Mouse (Mus musculus) kidney, embryonic 14.5 days (tissue): ENCODE measurements around the gene Cdkn2aip. TPM values are rescaled to one million over a fixed set of nuclear protein-coding genes. Genes with fewer than 3 reads are reported as not detected.
A peak's percentile ranks its signal among the peaks of the same experiment; 100 is the strongest.

Source experiments
- ATAC-seq: fragments of 200-750 bp; cut with Nextera tagmentation; 2 replicates; pipeline ENCODE4 v1.8.0; 2017; ENCODE audit warnings: moderate number of reproducible peaks, mild to moderate bottlenecking, moderate TSS enrichment, moderate library complexity; ENCODE audit not compliant: low FRiP score, low TSS enrichment
- H3K27ac ChIP-seq: fragments of 300-500 bp; sonication (generic); 2 replicates; pipeline ENCODE4 v1.5.1; 2014; ENCODE audit warnings: low read depth, mild to moderate bottlenecking, low read length, moderate library complexity, mixed read lengths
- H3K27me3 ChIP-seq: fragments of 300-500 bp; sonication (generic); 2 replicates; pipeline ENCODE4 v1.6.1; 2014; ENCODE audit warnings: mild to moderate bottlenecking, low read length; ENCODE audit not compliant: control insufficient read depth, insufficient read depth
- H3K36me3 ChIP-seq: fragments of 300-500 bp; sonication (generic); 2 replicates; pipeline ENCODE4 v1.6.1; 2014; ENCODE audit warnings: low read length, mixed read lengths; ENCODE audit not compliant: control insufficient read depth, insufficient read depth
- H3K4me1 ChIP-seq: fragments of 300-500 bp; sonication (generic); 2 replicates; pipeline ENCODE4 v1.6.1; 2014; ENCODE audit warnings: low read length, mixed read lengths; ENCODE audit not compliant: control insufficient read depth, insufficient read depth
- H3K4me2 ChIP-seq: fragments of 300-500 bp; sonication (generic); replicated peaks from 2 replicates; pipeline ENCODE4 v1.6.1; 2014; ENCODE audit warnings: low read depth, mild to moderate bottlenecking, low read length
- H3K4me3 ChIP-seq: fragments of 300-500 bp; sonication (generic); 2 replicates; pipeline ENCODE4 v1.5.1; 2014; ENCODE audit warnings: mild to moderate bottlenecking, low read length
- H3K9ac ChIP-seq: fragments of 300-500 bp; sonication (generic); 2 replicates; pipeline ENCODE4 v1.6.1; 2014; ENCODE audit warnings: low read depth, mild to moderate bottlenecking, low read length, moderate library complexity
- H3K9me3 ChIP-seq: fragments of 300-500 bp; sonication (generic); 2 replicates; pipeline ENCODE4 v1.6.1; 2016; ENCODE audit warnings: low read length; ENCODE audit not compliant: control insufficient read depth
- WGBS: fragments of 180-500 bp; shearing (Covaris S2); extraction: QIAGEN DNeasy Blood & Tissue Kit; methylation state at CpG from one replicate; pipeline ENCODE4 v1.1.7; 2014; 5-methylcytosine and 5-hydroxymethylcytosine counted together
- polyA plus RNA-seq: library from polyadenylated mRNA; unstranded; fragments of >200 nt; fragmentation: Nextera tagmentation; extraction: Ambion mirVana; gene quantifications from 2 replicates; pipeline ENCODE4 v1.2.1, GENCODE M21; 2014

Gene Cdkn2aip
- polyA plus RNA-seq, 1 experiment from 2014 or later = 33.7 TPM

DNA sequence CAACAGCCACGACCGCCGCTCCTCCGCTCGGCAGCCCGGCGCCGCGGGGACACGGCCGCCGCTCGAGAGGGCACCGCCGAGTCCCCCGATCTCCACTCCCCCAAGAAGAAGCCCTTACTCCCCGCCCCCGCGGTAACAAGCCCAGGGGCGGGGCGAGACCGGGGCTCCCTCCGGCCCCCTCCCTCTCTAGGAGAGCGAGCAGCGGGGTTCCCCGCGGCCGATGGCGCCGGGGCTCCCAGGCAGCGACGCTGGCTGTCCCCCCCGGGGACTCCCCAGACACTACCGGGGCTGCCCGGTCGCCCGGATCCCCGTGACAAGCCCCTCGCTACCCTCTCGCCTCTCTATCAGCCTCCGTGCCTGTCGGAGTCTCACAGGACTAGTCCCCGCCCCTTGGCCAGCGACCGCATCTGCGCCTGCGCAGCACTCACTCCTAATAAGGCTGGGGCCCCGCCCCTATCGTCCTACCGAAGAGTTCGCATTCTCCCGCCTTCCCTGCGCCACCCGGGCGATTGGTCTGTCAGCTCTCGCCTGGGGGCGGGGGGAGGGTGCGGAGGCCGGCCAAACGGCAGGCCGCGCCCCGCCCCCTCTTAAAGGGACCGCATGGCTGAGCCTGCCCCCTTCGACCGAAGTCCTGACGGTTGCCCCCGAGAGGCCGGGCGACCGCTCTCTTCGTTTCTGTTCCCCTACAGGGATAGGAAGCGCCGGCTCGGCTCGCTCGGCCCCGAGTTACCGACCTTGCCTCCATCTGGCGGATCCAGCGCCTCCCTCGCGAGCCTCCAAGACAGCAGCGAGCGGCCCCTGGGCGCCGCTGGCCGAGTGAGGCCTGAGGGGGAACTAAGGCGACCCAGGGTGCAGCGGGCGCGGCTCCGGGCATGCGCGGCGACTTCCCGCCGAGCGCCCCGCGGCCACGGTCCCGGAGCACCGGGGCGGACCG lies 38.7 kb downstream of the Cdkn2aip start, which contains the start of gene Ing2:
Gene Ing2 (minus strand): TSS at position 780 of the 934 bp plus-strand sequence.
- Histone ChIP-seq H3K9ac (peak within 1 kb of the TSS; percentile 92), H3K4me2 (peak within 1 kb of the TSS; percentile 65), H3K36me3 (no peaks in the 10 kb centered on the region), H3K27ac (peak within 1 kb of the TSS; percentile 98), H3K9me3 (no peaks in the 10 kb centered on the region), H3K4me3 (peak within 1 kb of the TSS; percentile 98), H3K27me3 (no peaks in the 10 kb centered on the region), H3K4me1 (no peaks in the 10 kb centered on the region)
- WGBS = under 1% methylated on average over 76 of the region's 106 CpGs
- ATAC-seq = peak; percentile 94

DNA sequence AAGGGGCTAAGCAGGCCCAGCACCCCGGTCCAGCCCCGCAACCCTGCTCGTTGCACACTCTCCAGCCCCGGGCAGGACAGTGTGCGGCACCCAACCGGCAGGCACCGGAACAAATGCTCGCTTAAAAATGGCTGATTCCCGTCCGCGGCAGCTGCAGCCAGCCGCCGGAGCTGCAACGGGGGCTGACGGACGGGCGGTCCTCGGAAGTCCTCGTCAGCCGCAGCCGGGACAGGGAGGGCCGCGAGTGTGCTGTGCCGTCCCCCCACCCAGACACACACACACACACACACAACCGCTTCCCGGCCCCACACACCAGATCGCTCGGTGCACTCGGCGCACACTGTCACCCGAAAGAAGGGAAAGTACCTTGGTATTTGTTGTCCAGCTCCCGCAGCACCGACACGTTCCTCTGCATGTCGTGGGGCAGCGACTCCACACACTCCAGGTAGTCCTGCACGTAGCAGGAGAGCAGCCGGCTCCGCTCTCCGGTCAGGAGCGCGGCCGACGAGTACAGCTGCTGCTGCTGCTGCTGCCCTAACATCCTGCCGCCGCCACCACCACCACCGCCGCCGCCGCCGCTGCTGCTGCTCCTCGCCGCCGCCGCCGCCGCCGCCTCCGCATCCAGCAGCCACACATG lies 39.5 kb downstream of the Cdkn2aip start:
- under 1% methylated on average over 45 of the region's 59 CpGs for WGBS
- peak overlapping the region; percentile 98 for H3K27ac ChIP-seq
- no peaks in the 10 kb centered on the region for H3K36me3 ChIP-seq
- peak overlapping the region; percentile 65 for H3K4me2 ChIP-seq
- peak; percentile 39 for ATAC-seq
- peak overlapping the region; percentile 98 for H3K4me3 ChIP-seq
- H3K4me1 ChIP-seq = no peaks in the 10 kb centered on the region
- H3K27me3 ChIP-seq = no peaks in the 10 kb centered on the region
- H3K9ac ChIP-seq = peak overlapping the region; percentile 92
- H3K9me3 ChIP-seq = no peaks in the 10 kb centered on the region

DNA sequence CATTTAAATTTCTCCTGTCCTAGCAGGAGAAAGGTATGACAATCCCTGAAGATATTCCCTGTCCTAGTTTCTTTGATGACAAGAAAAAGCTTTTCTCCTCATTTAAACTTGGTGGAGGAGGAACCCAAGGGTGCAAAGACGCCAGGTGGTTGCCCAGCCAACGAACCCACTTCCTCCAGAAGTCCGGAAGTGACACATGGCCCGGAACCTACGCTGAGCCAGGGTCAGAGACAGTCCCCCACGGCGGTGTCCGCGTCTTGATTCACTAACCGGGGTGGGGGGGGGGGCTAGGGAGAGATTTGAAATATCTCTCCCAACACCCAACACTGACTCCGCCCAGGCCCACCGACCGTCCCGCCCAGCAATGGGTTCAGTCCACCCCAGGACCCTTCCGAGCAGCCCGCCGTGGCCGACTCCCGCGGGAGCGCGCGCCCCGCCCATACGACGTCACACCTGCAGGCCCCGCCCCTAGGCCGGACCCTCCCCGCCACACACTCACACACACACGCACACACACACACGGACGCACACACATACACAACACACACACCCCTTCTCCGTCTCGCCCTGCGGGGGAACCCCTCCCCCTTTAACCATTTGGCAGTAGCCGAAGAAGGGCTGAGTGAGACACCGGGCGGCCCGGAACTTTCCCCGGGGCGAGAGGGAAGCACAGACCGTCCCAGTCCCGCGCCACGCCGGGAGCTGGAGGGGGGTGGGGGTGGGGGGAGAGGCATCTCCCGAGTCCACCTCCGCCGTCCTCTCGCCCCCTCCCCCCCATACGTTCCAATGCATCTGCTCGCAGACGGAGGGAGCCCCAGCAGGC lies 40.2 kb downstream of the Cdkn2aip start:
- peaks cover 6% of the 10 kb centered on the region for H3K36me3 ChIP-seq
- H3K9ac ChIP-seq = peak overlapping the region; percentile 92
- H3K4me2 ChIP-seq = peak overlapping the region; percentile 65
- no peaks in the 10 kb centered on the region for H3K9me3 ChIP-seq
- peak; percentile 76 for ATAC-seq
- H3K27ac ChIP-seq = peak overlapping the region; percentile 98
- no peaks in the 10 kb centered on the region for H3K27me3 ChIP-seq
- H3K4me3 ChIP-seq = peak overlapping the region; percentile 98
- WGBS = under 1% methylated on average over 51 of the region's 53 CpGs
- H3K4me1 ChIP-seq = no peaks in the 10 kb centered on the region

DNA sequence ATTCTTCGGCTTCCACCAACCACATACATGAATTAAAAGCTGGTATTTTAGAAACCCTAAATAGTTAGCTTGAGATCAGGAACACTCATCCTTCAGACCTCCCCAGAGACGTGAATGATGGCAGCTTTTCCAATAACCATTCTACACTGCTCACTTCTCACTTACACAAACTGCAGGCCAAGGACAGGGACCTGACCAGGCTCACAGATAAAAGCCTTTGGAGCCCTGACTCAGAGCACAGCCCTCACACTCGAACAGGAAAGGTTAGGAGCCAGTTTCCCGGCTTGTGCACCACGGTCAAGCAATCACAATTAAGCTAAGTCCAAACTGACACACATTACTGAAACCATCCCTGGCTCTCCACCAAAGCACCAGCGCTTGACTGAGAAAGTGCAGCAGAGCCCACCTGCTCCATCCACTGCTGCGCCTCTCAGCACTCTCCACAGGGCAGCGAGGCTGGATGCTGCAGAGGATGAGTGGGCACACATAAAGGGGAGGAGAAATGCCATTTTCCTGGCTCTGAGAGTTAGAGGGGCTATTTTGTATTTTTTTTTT lies 49.4 kb downstream of the Cdkn2aip start:
- WGBS = 90% methylated on average over 8 of the region's 8 CpGs
- no peaks in the 10 kb centered on the region for H3K27me3 ChIP-seq

DNA sequence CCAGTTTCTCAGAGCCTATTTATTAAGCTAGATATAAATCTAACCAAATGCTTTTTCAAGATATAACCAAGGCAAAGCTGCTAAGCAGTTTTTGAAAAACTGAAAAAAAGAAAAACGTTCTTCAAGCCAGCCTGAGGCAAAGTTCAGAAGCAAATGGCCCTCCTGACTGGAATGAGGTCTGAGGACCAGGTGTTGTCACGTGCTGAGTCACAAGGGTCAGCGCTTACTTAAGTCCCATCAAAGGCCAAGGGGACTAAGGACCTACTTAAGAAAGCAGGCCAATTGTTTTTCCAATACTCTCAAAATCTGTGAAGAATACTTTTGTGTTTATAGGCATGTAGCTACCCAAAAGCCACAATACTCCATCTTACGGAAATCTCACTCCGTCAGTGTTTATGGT lies 50.5 kb downstream of the Cdkn2aip start:
- H3K27me3 ChIP-seq = no peaks in the 10 kb centered on the region
- H3K9ac ChIP-seq = no peak overlapping the region
- H3K36me3 ChIP-seq = peaks cover 4% of the 10 kb centered on the region; the same call in 1 of the 2 replicates
- WGBS = 75% methylated on average over 5 of the region's 5 CpGs
- no peaks in the 10 kb centered on the region for H3K4me1 ChIP-seq
- H3K4me3 ChIP-seq = no peak overlapping the region
- ATAC-seq = no peak
- no peaks in the 10 kb centered on the region for H3K9me3 ChIP-seq
- H3K27ac ChIP-seq = no peak overlapping the region
- H3K4me2 ChIP-seq = no peak overlapping the region

More for the DNA sequence above, 49.4 kb downstream of the Cdkn2aip start:
- no peak for ATAC-seq
- Histone ChIP-seq H3K36me3 (peaks cover 11% of the 10 kb centered on the region), H3K27ac (no peak overlapping the region), H3K9me3 (no peaks in the 10 kb centered on the region), H3K4me1 (no peaks in the 10 kb centered on the region), H3K4me3 (no peak overlapping the region), H3K9ac (no peak overlapping the region), H3K4me2 (no peak overlapping the region)

DNA sequence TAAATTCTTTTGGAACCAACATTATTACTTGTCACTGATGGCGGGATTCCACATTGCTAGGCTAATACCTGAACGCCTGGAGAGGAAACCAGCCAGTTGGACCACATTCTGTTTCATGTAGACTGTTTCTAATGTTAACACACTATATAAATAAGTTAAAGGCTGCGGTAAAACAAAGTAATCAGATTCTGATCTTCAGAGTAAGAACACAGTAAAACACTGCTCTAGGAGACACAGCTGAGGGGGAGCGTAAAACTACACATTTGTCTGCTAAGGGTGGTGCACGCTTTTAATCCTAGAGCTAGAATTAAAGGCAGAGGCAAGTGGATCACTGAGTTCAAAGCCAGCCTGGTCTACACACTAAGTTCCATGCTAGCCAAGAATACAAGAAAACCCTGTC lies 51.0 kb downstream of the Cdkn2aip start:
- Histone ChIP-seq H3K4me2 (no peak overlapping the region), H3K9ac (no peak overlapping the region), H3K4me1 (no peaks in the 10 kb centered on the region), H3K27ac (no peak overlapping the region), H3K27me3 (no peaks in the 10 kb centered on the region), H3K36me3 (peaks cover 4% of the 10 kb centered on the region; the same call in 1 of the 2 replicates), H3K4me3 (no peak overlapping the region), H3K9me3 (no peaks in the 10 kb centered on the region)
- ATAC-seq = no peak
- 89% methylated on average over 5 of the region's 5 CpGs for WGBS

DNA sequence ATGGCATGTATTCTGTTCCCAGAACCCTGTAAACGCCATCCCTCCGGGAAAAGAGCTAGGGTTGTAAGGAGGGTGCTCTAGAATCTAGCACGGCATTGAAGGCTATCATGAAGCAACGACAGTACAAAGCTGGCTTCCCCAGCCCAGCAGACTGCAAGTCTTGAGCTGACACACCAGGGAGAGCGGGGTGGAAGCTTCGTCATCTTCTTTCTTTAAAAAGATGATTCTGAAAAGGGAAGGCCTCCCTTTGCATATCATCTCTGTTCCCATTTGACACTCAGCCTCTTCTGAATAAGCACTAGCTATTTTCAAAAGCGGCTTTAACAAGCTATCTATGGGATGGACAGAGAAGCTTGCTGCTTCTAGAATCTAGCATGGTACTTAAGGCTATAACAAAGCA lies 53.3 kb downstream of the Cdkn2aip start:
- Histone ChIP-seq H3K4me1 (no peaks in the 10 kb centered on the region), H3K9ac (no peak overlapping the region), H3K4me2 (no peak overlapping the region), H3K36me3 (no peaks in the 10 kb centered on the region), H3K4me3 (no peak overlapping the region), H3K27ac (no peak overlapping the region), H3K9me3 (no peaks in the 10 kb centered on the region), H3K27me3 (no peaks in the 10 kb centered on the region)
- WGBS = 93% methylated on average over 7 of the region's 7 CpGs
- ATAC-seq = no peak

DNA sequence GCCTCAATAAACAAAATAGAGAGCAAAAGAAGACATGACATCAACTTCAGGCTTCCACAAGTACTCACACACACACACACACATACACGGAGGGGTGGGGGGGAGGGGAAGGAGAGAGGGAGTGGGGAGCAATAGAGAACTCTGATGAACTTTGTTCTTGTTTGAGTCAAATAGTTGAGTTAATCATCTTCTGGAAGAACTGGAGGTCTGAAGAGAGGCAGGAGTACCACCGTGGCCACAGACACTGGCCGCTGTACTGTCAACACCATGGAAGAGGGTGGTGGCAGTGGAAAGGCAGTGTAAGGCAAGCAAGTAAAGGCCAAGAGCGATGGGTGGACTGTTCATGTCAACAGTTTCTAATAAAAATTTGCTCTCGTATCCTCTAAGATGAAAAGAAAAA lies 54.3 kb downstream of the Cdkn2aip start:
- no peaks in the 10 kb centered on the region for H3K36me3 ChIP-seq
- no peak overlapping the region for H3K4me3 ChIP-seq
- H3K4me2 ChIP-seq = no peak overlapping the region
- H3K9me3 ChIP-seq = no peaks in the 10 kb centered on the region
- H3K9ac ChIP-seq = no peak overlapping the region
- 0 out of 2 replicates have a peak, but pooled peaks have one; percentile 32 for ATAC-seq
- H3K4me1 ChIP-seq = no peaks in the 10 kb centered on the region
- 90% methylated on average over 5 of the region's 5 CpGs for WGBS
- H3K27me3 ChIP-seq = no peaks in the 10 kb centered on the region
- H3K27ac ChIP-seq = no peak overlapping the region
